Mouse (Mus musculus): ENCODE data around the gene Nkx2-4. TPM values are rescaled to one million over a fixed set of nuclear protein-coding genes. Genes with fewer than 3 reads are reported as not detected.

The Nkx2-4 gene
- polyA plus RNA-seq (2014; fragmentation: Illumina TruSeq; extraction: RNeasy Lipid Tissue Mini Kit (QIAGEN cat#74804); ENCODE audit: low read depth, low replicate concordance), result not detected

GRCm38 (mm10) chr2:147085072-147085870 is at the start of gene Nkx2-4:
Gene Nkx2-4, minus strand, starts transcription at chr2:147085445.

Other genes starting within 250 kb of the Nkx2-4 start
- 68.9 TPM for gene Kiz, start 229.6 kb downstream of the Nkx2-4 start, polyA plus RNA-seq (2014; fragmentation: Illumina TruSeq; extraction: RNeasy Lipid Tissue Mini Kit (QIAGEN cat#74804); ENCODE audit: low read depth, low replicate concordance)
- gene Xrn2, start 72.4 kb downstream of the Nkx2-4 start, polyA plus RNA-seq (2014; fragmentation: Illumina TruSeq; extraction: RNeasy Lipid Tissue Mini Kit (QIAGEN cat#74804); ENCODE audit: low read depth, low replicate concordance), result 157 TPM
- 1.7 TPM for gene Nkx2-2, start 108.8 kb upstream of the Nkx2-4 start, polyA plus RNA-seq (2014; fragmentation: Illumina TruSeq; extraction: RNeasy Lipid Tissue Mini Kit (QIAGEN cat#74804); ENCODE audit: low read depth, low replicate concordance)

Measured in sigmoid colon, adult 10 weeks (tissue).